Mouse (Mus musculus) testis, postnatal 10 days (tissue): ENCODE measurements around the gene Col25a1.

Experiments used
- DNase-seq: peaks from one replicate; pipeline ENCODE4 v3.0.0; 2021; ENCODE audit warnings: low spot score

Gene Col25a1

DNA sequence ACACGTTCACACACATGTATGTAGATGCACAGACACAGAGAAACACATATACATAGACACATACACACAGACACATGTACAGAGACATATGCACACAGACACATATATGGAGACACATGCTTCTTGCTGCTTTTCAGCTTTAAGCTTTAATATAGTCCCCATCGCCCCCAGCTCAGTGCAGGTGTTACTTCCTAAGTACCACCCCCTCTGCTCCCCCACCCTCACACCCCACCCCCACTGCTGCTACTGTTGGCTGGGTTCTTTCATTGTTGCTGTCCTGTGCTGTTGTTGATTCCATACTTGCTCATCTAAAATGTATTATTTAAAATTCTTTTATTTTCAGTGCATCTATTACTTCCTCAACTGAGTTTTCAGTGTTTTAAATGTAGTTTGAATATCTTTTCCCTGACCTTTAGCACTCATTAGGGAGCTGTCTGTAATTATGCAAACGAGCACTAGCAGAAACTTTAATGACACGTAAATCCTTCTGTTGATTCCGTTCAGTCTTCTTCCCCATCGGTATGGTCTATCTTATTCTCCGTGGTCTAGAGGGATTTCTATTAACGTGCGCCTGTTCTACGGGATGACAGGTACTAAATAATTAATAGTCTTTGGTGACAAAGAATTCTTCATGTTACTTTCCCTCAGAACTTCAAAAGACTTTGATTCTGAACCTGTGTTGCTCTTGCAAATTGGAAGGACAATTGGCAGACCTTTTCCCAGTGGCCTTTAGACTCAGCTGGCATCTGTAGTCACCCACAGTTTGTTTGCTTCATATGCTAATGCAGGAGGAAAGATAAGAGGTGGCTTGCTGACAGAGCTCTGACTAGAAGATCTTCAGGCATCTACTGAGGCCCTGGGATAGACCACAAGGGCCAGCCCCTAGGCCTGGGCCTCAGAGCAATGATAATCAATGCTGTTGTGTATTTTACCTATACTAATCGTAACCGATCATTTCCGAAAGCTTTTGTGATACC lies 196.0 kb downstream of the Col25a1 start:
- no peak for DNase-seq

DNA sequence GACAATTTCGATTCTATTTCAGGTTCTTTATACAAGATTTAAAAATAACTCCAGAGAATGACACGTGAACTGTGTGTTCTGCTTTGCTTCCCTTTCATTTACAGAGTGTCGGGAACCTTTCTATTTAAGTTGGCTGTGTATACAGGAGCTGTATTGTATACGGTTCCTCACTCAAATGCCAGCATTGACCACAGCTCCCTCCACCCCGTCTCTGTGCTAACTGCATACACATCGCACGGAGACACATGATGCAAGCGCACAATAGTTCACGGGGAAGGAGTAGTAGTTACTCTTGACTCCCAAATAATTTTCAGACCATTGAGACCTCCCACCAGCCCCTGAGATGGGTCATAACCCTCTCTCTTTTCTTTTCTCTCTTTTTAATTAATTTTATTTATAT lies 197.6 kb downstream of the Col25a1 start:
- DNase-seq: no peak

DNA sequence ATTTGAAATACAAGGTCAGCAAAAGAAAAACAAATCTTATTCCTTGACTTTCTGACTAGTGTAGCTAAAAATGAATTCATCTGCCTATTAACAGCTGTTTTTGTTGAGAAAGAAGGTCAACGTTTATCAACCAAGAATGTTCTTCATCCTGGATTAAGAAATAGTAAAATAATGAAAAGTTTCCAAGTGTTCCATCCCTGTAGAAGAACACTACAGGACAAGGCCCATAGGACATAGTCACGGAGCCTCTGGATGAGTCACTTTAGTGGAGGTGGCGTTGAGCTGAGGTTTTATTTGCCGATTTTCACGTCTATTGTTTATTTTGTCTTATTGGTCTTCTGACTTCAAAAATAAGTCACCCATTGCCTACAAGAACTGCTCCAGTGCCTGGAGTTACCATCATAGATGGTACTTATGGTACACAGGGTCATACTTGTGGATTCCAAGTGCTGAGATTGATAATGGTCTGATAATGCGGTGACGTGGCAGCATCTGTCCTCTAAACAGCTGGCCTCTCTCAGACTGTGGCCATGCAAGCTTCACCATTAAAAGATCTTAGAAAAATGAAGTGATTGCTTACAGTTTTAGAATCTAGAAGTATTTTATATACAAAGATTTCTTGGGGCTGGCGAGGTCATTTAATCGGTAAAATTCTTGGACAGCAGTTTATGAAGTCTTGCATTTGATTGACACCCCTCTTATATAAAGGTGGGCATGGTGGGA lies 198.7 kb downstream of the Col25a1 start:
- no peak for DNase-seq

DNA sequence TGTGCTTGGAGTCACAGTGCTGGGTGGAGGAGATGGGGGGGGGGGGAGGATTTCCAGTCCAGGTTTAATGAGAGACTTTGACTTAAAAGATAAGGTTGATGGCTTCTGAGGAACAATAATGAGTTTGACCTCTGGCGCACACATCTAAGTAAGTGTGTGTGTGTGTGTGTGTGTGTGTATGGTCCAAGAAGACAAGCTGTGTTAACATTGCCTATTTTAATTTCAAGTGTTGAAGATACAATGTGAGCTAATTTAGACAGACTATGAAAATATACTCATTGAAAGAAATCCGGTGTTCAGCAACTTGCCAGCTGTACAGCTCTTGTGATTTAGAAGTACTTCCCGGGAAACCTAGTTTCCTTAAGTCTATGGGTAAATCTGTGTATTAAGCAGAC lies 199.3 kb downstream of the Col25a1 start:
- DNase-seq: no peak

DNA sequence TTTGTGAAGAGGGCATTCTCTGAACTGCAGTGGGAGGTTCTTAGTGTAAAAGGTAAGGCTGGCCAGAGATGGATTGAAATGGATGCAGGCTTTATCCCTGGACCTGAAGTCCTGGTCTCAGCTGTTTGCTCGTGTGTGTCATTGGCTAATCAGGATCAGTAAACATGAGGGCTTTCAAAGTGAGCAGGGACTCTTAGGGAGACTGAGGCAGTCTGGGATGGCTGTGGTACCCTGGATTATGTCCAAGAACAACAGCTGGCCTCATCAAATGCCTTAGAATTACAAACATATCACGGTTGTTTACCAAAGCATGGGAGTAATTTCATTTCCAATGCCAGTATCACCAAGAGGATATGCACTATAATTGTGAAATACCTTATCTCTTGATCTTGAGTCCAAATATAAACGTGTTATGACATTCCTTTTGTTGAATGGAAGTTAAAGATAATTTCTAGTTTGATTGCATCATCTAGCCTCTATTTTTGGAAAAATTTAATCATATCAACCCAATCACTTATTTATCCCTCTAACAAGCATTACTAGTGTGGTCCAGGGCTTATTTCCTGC lies 201.1 kb downstream of the Col25a1 start:
- no peak for DNase-seq

DNA sequence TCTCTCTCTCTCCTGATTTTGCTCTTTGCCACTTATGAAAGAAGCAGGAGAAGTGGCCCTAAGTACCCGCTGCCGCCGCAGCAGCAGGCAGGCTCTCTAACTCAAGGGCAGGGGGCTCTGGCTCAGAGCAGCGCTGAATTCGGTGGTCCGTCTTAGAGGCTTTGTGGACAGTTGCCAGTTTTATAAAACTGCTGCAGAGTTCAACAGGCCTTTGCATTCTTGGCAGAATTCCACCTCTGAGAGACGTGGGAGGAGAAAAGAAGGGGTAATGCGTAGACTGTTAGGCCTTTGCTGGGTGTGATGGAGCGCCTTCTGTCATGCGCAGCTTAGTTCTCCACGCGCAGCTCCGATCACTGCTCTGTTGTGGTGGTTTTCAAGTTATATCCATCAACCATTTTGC lies 206.6 kb downstream of the Col25a1 start:
- peak; percentile 43 for DNase-seq

DNA sequence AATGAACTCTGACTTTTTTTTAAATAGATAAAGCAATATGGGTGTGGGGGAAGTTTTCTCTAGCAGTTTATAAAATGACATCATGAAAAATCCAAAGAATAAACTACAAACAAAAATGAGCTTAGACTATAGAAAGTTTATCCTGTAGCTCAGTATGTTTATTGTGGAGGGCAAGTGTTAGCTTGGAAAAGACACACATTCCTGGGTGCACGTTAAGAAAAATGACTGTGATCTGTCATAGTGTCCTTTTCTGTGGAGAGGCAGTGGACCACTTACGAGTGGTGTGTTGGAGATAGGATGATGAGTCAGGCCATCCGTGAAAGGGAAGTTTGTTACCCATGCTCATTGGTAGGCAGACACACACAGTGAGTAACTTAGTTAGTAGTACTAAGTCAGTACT lies 207.1 kb downstream of the Col25a1 start:
- no peak for DNase-seq

DNA sequence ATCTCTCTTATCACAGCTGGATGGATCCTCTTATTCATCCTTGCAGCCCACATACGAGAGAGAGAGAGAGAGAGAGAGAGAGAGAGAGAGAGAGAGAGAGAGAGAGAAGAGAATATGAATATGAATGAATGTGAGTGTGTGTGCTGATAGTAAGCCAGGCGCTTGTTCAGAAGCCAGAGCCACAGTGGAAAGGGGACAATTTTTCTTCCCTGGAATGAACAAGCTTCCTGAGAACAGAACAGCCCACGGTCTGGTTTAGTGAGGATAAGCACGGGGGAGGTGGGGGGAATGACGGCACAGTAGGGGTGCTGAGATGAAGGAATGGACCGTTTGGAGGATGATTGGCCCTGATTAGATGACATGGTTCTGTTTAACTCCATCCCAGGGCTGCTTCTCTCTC lies 218.9 kb downstream of the Col25a1 start:
- no peak for DNase-seq

DNA sequence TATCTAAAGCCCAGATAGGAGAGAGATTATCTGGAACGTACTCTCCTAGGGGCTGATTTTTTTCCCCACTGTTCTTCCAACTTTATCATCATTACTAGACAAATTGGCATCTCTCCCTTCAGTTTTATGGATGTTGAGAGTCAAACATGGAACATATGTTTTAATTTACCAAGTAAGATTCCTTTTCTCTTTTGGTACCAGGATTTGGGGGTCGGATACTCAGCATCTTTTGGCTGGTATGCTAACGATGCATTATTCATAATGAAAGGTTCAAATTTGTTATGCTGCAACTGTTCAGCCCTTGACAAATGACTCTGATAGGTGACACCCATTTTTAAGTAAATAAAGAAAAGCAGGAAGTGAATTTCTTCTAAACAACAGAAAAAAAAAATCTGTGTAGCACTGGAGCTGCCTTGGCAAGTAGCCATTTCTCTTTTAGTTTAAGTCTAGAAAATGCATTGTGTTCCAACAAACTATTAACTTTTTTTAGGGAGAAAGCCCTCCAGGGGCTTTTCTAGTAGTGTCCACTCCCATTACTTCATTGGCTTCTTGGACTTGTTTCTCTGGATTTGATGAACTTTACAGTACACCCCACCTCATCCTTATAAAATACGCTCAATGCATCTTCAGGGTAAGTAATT lies 223.2 kb downstream of the Col25a1 start:
- no peak for DNase-seq

DNA sequence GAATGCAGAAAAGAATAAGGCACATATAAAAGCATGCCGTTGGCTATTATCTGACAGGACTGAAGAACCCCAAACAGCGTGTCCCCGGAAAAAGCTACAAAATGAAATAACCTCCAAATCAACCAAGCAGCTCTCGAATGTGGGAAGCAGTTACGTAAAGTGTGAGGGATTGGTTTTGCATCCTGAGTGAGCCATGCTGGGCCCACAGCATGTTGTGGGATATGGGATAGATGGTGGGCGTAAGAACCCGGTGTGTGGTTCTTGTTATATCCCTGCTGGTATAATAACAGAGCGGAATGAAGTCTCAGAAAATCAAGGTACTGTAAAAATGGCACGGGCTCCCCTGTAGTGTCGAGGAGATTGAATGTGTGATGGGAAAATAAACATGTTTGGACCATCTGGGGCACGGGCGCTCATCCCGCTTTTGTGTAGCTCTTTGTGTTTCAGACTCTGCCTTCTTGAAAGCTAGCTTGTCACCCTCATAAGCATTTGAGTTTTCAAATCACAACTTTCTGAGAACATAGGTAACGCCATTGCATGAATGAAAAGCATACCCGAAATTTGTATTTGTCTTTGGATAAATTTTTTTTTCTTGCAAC lies 225.4 kb downstream of the Col25a1 start:
- DNase-seq: no peak

DNA sequence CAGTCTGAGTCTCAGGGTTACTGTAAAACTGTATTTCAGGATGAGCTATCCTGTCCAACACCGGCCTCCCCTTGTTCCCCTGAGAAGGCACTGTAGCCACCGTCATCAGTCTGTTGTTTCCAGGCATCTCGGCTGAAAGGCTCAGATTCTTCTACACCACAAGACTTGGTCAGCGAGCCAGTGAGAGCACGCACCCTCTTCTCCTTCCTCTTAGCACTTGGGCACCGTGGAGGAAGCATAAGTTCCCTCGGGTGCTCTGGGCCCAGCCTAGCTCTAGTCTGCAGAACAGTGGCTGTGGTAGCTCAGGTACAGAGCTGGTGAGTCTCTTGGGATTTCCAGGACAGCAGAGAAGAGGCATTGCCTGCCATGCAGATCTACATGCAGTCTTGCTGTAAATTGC lies 229.5 kb downstream of the Col25a1 start:
- no peak for DNase-seq

DNA sequence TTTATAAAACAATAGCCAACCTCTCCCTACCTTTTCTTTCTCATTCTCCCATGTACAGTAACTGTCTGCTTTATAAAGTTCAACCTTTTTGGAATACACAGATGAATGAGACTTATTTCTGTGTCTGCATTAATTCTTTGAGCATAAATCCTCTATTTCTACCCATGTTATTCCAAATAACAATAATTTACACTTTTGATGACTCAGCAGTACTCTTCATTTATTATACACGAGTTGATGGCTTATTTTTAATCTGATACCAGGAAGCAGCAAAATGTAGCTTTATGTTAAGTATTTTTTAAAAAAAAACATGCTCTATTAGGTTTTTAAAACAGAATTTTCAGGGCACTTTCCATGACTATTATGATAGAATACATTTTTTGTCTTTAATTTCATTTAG lies 230.6 kb downstream of the Col25a1 start:
- no peak for DNase-seq

DNA sequence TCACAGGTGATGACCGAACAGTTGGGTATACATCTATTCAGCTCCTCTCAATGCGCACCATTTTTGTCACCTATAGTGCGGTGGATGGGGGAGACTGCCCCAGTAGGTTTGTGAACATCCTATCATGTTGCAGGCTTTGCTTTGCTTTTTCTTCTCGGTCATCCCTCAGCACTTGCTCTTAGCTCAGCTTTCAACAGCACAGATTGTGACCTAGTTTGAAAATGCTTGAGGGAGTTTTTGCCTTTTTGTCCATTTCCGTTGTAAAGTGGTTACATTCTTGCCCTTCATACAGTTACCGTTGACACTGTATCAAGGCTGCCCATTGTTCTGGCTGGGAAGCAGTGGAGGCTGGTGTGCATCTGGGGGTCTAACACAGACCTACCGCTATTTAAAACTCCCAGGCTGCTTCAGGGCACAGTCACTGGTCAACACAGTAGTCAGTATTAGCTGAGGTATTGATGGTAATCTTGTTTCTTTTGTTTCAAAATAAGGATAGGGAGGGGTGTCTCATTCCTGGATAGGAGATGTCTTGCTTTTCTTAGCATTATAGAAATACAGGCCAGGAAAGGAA lies 231.6 kb downstream of the Col25a1 start:
- DNase-seq: no peak

DNA sequence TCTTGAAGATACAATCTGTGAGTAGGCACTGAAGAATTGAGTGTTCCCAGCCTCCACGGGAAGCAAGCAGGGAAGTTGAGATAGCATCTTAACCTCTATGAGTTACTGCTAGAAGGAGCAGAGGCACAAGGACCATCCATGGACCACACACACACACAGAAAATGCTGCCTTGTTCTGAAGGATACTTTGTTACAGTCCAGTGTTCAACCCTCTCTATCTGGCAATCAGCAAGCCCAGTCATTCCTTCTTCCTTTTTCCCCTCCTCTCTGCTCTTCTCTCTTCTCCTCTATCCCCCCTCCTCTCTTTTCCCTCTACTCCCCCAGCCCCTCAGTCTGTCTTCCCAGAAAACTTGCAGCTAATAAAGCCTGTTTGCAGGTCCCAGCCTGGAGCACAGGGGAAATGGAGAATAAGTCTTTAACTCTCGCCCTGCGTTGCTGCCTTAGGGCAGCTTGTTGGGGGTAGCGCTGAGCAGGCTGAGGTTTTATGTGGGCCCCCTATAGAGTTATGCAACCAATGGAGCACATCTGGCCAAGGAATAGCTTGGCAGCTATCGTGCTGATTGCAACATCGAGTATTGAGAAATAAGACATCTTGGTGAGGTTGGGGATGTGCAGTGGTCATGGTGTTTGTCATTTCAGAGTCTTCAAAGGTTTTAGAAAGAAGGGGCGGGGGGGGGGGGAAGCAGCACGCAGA lies 235.8 kb downstream of the Col25a1 start:
- DNase-seq: no peak

DNA sequence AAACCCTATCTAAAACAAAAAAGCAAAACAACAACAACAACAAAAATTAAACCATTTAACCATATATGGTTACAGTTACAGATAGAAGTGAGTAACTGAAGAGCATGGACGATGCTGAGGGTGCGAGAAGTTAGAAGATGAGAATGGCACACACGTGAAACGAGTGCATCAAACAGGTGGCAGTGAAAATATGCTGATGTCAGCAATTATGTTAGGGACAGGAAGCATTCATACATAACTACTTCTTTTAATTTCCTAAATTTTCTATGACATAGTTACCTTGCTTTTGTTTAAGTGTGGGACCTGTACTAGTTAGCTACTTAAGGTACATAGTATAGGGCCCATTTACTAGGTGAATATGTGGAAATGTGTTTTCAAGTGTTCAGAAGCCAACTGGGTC lies 237.1 kb downstream of the Col25a1 start:
- DNase-seq: no peak

DNA sequence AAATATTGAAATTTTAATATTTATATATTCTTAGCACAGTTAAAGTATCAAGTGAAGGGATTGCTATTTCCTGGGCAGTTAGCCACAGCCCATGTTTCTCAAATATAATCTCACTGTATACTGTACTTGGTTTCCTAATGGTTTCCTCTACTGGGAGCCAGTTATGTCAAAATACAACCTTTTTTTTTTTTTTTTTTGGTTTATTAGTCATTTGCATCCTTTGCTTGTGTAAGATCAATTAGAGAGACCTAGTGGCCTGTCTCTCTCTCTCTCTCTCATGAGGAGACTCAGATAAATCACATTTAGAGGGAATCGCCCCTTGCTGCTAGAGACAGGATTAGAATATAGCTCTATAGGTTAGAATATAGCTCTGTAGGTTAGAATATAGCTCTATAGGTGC lies 237.8 kb downstream of the Col25a1 start:
- DNase-seq: no peak

DNA sequence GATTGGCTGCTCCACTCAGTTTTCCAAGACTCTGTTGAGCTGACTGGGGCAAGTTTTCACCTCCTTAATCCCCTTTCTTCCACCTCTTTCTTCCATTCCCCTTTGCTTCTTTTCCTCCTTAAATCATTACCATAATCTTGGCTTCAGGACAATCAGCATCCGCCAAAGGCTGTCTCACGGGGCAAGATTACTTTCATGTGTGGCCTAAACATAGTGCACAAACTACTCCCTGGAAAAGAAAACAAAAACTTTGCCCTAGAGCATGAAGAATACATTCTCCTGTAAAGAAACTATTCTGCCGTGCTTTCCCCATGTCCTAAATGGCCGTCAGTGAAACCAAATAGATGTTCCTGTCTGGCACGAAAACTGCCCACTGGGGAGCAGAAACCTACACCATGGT lies 238.9 kb downstream of the Col25a1 start:
- DNase-seq: no peak

DNA sequence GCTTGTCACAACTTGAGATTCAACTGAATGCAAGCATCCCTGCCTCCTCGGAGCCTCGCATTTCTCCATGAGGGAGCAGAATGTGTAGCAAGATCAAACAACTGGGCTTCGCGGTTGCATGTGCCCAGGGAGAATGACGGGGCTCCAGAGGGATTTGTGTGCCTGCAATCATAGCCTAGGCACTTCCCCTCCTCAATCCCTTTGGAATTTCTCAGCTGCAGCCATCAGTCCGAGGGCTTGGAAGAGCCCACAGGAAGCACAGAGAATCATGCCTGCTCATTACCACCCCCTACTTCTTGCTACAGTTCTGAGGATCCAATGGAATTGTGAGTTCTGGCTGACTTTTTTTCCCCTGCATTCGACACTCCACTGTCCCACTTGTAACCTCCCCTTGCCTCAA lies 241.8 kb downstream of the Col25a1 start:
- DNase-seq: no peak

DNA sequence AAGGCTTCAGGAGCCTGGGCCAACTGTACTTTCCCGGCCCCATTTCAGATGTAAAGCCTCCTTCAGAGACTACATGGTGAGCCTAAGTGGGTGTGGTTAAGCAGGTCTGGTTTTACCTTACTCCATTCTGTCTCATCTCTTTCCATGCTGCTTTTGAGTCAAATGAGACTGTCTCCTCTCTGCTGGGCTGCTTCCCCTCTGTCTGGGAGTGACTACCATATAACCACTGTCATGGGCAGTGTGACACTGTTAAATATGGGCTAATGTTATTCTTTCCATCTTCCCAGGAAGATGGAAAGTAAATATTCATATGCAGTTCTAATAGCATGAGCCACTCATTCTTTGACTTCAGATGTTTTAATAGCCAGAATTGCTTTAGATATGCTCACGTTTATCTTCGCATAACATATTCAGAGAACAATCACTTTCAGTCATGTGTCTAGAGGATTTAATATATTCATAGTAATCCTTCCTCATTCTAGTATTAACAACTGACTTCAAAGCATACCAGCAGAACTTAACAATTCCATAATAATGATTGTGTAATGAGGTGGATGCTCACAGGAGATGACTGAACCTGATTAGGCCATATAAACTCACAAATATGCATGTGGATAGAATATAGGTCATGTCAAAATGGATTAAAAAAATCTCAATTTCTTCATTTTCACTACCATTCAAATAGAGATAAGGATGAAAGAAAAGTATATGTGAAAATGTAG lies 243.5 kb downstream of the Col25a1 start:
- DNase-seq: no peak

DNA sequence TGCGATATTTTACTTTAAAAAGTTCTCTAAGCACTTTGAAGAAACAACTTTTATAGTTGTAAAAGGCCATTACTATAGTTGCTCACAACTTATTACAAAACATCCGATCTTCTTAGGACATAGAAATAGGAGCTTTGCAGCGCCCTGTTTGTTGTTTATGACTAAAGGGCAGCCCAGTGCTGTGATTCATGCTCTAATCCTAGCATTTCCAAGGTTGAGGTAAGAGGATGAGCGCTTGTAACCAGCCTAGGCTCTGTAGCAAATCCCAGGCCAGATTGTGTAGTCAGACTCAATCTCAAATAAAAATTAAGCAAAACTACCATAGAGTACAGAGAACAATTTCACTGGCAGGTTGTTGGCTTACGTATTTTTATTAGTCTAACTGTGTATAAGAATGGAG lies 246.5 kb downstream of the Col25a1 start:
- DNase-seq: no peak

DNA sequence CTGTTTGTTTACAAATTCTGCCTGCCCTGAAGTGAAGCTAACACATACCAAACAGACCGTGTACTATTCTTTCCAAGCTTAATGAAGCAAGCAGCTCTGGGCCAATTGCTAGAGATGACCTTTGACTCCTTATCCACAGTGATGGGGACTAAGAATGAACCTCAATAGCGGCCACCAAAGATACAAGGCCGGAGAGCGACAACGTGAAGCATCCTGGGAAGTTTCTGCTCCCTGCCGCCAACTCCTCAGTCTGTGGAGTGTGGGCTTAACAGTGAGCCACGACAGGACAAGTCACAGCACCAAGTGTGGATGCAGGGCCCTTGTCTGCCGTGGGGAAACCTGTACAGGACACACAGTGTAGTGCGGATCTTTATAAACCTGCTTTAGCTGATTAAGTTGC lies 247.3 kb downstream of the Col25a1 start:
- no peak for DNase-seq
